Mouse (Mus musculus) lung, adult 18-20 months (tissue): ENCODE measurements around the gene Itga9.

Experiments used
- DNase-seq, 2 experiments: peaks; one replicate each; pipeline ENCODE4 v3.0.0; 2022; ENCODE audit warnings: mixed read lengths in 2 of 2

Itga9 gene

GRCm38 (mm10) chr9:118654969-118655368, 48.5 kb downstream of the Itga9 start:
- DNase-seq, result no peak

DNA sequence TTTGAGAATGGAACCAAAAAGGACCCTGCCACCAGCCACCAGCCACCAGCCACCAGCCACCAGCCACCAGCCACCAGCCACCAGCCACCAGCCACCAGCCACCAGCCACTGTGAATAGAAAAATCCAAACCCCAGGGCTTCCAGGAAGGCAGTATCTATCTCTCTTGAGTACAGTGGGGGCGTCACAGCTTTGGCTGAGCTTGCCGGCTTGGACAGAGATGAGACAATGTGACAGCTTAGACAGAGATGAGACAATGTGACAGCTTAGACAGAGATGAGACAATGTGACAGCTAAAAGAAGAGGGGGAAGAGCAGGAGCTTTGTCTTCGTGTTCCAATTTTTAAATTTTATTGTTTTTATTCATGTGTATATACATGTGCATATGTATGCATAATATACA, 49.2 kb downstream of the Itga9 start:
- no peak for DNase-seq

GRCm38 (mm10) chr9:118658159-118658558, 51.7 kb downstream of the Itga9 start:
- no peak for DNase-seq

- no peak for DNase-seq
Measured at GRCm38 (mm10) chr9:118659809-118660208, 53.3 kb downstream of the Itga9 start.

DNA sequence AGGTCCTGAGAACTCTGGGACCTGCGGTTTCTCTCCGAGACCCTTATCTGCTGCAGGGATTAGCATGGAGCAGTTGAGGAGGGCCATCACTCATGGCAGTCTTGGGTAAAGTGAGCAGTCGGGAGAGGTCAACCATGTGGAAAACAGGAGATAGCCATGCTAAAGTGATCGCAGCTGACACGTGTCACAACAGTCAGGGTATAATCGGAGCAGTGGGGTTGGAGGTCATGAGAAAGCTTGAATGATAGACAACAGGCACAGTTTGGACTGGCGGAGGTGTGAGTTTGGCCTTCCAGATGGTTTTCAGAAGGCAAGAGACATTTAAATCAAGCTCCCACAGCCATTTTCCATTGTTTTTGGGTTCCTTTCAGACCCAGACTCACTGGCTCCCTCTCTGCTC, 53.8 kb downstream of the Itga9 start:
- peak in 1 of 2 experiments; percentile 36 for DNase-seq

DNA sequence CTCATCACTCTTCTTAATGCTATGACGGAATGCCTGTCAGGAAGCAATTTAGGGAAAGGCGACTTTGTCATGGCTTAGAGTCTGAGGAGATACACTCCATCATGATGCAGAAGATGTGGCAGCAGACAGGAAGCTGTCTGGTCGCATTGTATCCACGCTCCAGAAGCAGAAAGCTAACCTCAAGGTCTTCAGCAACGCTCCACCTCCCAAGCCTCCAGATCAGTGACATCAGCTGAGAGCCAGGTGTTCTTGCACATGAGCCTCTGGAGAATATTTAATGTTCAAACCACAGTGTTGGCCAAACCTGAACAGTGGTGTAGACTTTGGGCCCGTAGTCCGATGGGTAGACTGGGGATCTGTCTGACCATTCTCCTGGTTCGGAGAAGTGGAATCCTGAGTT, 55.5 kb downstream of the Itga9 start:
- no peak for DNase-seq

GRCm38 (mm10) chr9:118662476-118662875, 56.0 kb downstream of the Itga9 start:
- DNase-seq, result no peak

- no peak for DNase-seq
Measured at GRCm38 (mm10) chr9:118663938-118664337, 57.4 kb downstream of the Itga9 start.

GRCm38 (mm10) chr9:118666069-118666468, 59.6 kb downstream of the Itga9 start:
- no peak for DNase-seq

- DNase-seq, result no peak
Measured at GRCm38 (mm10) chr9:118669696-118670095, 63.2 kb downstream of the Itga9 start.

- no peak for DNase-seq
Measured at GRCm38 (mm10) chr9:118674277-118674676, 67.8 kb downstream of the Itga9 start.

DNA sequence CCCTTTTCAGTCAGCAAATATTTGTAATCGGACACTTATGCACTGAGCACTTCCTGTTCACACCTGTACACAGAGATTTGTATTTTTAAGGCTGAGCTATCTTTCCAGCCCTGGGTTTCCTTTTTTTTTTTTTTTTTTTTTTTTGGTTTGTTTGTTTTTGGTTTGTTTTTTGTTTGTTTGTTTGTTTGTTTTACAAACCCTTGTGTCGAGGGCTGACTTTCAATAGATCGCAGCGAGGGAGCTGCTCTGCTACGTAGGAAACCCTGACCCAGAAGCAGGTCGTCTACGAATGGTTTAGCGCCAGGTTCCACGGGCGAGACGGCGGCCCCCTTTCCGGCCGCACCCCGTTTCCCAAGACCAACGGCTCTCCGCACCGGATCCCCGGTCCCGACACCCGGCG, 68.3 kb downstream of the Itga9 start:
- no peak for DNase-seq

GRCm38 (mm10) chr9:118675573-118676170, 69.2 kb downstream of the Itga9 start:
- DNase-seq, result no peak

GRCm38 (mm10) chr9:118676692-118677091, 70.2 kb downstream of the Itga9 start:
- DNase-seq, result no peak

GRCm38 (mm10) chr9:118677349-118677748, 70.9 kb downstream of the Itga9 start:
- no peak for DNase-seq

DNA sequence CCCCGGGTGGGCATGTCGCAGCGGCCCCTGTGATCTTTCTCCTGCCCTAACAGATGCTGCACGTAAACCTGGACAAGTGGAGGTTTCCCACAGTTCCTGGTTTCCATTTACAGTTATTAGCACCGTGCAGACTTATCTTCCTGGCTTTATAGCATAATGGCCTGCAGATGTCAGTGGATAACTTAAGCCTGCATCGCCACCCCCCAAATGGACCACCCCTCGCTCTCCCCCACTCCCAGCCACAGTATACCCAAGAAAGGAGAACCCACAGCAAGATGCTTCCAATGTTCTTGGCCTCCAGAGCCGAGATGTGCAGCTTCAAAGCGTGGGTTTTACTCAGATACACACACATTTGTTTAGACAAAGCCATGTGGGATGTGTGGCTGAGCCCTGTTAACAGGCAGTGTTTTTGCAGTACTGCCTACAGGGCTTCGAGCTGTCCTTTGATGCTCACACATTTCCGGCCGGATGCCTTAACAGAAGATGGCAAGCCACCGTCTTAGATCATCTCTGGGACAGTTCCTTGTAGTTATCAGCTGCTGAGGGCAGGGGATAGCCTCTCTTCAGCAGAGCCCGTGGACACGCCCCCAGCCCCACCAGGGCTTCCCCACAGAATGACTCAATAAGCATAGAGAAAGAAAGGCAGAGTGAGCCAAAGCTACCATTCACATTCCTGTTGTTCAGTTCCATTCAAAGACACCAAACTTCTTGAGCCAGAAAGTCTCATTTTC, 71.7 kb downstream of the Itga9 start:
- DNase-seq, result no peak

- no peak for DNase-seq
Measured at GRCm38 (mm10) chr9:118678759-118679158, 72.3 kb downstream of the Itga9 start.

DNA sequence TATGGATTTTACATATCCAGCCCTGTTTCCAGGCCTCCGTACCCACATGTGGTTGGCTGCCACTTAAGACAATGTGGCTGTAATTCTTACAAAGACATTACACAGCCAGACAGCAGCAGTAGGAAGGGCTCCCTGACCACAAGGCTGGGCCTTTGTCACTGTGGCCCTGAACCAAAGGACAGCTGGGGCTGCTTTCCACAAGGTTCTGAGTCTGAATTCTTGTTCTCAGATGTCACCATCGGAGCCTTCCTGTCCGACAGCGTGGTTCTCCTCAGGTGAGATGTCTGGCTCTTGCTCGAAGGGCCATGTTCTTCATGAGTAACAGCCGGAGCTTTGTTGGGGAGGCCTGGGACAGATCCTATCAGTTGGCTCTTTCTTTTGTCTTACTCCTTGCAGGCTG, 75.0 kb downstream of the Itga9 start:
- no peak for DNase-seq

DNA sequence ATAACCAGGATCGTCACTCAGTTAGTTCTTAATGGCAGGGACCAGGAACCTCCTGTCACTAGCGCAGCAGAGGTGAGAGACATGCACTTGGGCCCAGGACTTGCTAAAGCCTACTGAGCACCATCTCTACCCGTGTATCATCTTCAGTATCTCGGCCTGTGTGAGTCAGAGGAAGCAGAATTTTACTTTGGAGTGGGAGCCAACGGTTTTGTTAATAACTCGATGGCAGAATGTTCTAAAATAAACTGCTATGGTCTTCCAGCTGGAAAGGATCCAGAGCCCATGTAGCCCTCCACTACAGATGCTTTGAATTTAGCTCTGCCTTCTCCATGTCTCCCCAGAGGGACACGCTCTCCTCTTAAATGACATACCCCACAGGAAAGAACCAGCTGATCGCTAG, 75.7 kb downstream of the Itga9 start:
- no peak for DNase-seq

DNA sequence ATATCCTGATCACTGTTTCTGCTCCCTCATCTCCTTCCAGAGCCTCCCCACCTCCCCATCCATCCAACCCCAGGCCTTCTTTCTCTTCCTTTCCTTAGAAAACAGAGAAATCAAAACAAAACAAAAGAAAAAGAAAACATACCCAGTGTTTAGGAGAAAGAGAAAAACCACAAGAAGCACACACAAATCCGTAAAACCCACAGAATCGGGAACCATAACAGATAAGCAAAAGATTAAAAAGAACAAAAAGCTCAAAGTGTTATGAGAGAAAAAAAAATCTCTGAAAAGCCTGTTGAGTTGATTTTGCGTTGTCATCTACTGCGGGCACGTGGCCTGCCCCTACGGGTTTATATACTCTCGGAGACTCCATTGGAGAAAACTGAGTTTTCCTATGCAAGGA, 77.0 kb downstream of the Itga9 start:
- no peak for DNase-seq

- no peak for DNase-seq
Measured at GRCm38 (mm10) chr9:118684343-118684742, 77.9 kb downstream of the Itga9 start.

DNA sequence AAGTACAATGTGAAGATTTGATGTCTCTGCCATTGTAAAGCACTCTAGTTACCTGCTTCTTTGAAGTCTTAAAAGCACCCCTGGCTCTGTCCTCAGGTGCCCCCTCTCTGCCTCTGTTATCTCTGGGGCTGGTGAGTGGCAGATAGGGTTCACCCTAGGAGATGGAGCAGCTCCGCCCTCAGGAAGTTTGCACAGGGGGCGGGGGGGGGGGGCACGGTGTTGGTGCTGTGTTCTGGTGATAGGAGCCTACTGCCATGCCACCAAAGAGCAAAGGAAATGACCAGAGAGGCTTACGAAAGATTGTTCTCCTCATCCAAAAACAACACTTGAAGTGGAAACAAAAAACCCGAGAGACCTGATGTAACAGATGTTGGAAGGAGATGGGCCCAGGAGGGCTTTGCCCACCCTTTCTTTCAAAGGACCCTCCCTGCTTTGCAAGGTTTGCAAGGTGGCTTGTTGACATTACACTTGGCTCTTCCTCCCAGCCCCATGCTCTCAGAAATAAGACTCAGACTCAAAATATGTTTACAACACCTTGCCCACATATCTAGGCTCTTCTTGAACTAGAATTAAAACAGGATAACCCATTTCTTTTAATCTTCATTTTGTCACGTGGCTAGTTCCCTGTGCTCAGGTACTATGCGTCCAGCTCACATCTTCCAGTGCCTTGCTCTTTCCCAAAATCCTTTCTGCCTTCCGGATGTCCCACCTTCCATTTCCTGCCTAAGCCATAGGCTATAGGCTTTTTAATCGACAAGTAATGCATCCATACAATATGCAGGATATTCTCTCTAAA, 79.9 kb downstream of the Itga9 start:
- peak in 1 of 2 experiments; percentile 42 for DNase-seq

DNA sequence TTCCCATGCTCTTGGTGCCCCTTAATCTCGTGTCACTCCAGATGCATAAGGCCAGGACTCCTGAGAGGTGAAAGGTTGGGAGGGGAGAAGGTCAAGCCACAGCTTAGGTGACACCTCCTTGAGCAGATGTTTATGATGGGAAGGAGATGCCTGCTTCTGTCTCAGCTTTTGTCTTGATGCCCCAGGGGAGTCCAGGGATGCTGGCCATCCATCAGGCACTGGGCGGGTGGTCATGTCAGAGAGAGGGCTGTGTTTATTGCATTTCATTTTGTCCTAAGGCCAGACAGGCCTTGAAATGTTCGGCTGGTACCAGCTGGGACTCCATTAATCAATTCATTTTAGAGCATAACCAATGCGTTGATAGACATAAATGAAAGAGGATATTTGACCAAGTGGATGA, 81.8 kb downstream of the Itga9 start:
- no peak for DNase-seq

DNA sequence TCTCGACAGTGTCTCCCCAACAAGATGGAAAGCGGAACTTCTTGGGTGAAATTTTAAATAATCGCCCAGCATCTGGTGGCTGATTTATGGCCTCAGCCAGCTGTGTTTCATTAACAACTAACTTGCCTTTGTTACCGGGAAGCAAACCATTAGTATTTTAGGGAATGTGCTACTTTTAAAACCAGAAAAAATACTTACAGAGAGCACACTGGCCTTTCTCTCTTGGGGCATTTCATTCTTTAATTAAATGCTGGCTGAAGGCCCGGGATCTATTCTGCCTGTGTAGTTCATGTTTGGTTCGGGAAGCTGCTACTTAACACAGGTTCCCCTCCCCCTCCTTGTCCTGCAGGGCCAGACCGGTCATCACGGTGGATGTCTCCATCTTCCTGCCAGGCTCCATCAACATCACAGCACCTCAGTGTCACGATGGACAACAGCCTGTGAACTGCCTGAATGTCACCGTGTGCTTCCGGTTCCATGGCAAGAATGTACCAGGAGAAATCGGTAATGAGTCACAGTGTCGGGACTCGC, 82.5 kb downstream of the Itga9 start:
- no peak for DNase-seq
